Mouse (Mus musculus): ENCODE data around the gene Rpp25. TPM values are rescaled to one million over a fixed set of nuclear protein-coding genes. Genes with fewer than 3 reads are reported as not detected.

Rpp25 gene
- 17.8 and 20.5 TPM in 2 replicates for polyA plus RNA-seq (2021; fragmentation: Nextera tagmentation)
- long read RNA-seq, experiment 1, transcript Rpp25-201 (1 exons, 1,423 nt), result major isoform, 30 of 30 reads
- long read RNA-seq, experiment 1, partial matches to known transcripts, result 0 of 30 reads
- long read RNA-seq, experiment 1, other reads (novel, unspliced or antisense), result 0 of 30 reads
- long read RNA-seq, experiment 2, transcript Rpp25-201 (1 exons, 1,423 nt), result major isoform, 146 of 147 reads
- long read RNA-seq, experiment 2, partial matches to known transcripts, result 0 of 147 reads
- long read RNA-seq, experiment 2, other reads (novel, unspliced or antisense), result 1 of 147 reads

DNA sequence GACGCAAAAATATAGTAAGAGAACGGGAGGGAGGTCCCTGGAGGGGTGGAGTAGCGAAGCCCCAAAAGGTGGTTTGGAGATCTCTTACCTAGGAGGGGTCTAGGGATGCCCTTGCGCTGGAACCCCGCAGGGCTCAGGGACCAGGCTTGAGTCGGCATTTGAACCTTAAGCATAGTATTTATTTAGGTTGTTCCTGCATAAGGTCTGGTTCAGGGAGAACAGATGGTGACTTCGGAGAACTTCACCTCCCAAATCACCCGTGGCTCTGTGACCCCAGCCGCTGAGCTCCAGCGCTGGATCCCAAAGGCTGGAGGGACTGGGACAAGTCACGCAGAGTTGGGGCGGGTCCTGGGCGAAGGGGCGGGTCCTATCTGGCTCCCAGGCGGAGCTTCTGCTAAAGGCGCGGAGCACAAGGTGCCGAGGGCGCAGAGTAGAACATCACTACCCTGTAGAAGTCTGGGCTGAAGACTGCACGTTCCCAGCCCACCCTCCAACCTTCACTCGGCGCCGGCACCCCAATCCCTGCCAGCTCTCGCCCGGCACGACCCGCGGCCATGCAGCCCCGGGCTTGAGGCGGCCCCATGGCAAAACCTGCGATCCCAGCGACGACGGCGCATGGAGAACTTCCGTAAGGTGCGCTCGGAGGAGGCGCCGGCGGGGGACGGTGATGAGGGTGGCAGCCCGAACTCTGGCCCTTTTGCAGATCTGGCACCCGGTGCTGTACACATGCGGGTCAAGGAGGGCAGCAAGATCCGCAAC lies at the start of gene Rpp25:
Rpp25 (plus strand) TSS at position 405 of the 759 bp plus-strand sequence.

DNA sequence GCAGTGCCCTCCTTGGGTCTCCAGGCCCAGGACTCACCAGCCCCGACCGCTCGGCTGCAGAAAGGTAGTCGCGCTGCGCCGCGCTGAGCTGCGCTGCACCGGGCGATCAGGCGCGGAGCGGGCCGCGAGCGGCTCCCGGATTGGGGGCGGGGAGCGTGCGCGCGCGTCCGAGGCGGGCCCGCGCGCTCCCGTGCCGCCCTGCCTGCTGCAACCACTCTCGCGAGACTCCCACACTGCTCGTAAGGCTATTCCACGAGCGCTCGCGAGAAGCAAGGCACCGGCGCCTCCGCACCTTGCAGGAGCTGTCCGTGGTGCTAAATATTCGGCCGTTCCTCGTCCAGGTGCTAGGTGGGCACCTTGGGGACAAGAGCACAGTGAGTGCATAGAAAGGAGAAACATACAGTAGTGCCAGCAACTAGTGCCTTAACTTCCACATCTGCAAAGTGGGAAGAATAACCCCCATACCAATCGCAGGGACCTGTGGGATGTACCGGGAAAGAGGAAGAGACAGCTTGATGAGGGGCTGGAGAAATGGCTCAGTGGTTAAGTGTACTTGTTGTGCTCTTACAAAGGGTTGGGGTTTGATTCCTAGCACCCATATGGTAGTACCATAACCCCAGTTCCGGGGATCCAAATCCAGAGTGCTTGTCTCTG lies 35.8 kb upstream of the Rpp25 start, which contains the start of gene Scamp5:
Scamp5 (minus strand) TSS at position 165 of the 654 bp plus-strand sequence.

DNA sequence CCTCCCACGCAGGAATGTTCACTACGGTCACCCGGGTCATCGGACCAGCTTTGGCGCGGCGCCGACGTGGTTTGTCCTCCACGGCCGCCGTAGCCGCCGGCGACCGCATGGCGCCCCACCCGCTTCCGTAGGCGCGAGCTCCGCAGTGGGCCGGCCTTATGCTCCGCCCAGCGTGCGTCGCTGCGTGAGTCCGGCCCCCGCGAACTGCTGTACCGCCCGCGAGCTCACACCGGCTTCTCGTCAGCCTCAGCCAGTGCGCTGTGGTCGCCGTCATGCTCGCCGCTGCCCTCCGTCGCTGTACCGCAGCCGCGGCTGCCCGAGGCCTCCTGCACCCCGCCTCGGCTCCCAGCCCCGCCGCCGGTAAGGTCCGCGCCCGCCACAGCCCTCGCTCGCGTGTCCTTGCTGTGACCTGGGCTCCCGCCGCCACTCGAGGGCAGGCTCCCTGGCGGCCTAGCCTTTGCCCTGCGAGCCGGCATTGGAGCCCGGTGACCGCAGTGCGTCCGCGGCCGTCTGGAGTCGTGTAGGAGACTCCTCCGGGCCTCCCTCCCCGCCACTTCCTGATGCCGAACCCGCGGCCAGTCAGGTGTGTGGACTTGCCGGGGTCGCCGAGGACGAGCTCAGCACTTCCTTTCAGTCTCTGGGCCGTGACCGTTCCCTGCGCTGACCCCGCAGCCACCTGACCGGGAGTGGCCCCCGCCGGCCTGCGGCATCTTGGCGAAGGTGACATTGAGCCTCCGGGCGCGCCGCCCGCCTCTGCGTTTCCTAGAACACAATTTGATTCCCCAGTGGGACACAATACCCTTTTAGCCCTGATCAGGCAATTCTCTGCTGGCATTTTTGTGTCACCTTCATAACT lies 17.5 kb downstream of the Rpp25 start, which contains the start of gene Cox5a:
Cox5a (plus strand) TSS at position 219 of the 856 bp plus-strand sequence.

DNA sequence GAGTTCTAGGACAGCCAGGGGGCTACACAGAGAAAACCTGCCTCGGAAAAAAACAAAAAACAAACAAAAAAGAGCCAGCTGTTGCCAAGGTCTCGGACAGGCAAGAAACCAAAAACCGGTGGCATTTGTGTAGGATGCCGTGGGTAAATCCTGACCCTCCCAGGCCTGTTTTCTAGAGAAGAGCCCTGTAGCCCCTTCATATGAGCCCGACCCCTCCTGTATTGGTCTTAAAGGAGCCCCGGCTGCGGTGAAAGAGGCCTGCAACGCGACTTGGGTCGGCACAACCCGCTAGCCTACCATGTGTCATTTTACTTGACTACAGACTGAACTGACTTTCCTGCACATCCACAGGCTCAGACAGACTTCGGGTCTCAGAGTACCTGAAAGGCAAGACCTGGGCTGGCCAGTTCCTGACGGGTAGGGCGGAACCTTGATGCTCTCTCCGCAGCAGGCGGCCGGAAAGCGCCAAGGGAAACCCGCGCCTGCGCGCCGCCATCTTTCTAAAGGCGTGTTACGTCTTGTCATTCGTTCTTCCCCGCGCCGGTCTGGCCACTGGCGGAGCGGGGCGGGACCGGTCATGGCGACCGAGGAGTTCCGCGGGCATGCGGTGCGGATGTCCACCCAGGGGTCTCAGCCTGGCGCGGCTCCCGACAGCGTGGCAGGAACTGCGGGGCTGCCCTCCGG lies 33.4 kb downstream of the Rpp25 start, which contains the start of gene Fam219b:
Fam219b (plus strand) TSS at position 485 of the 684 bp plus-strand sequence.

DNA sequence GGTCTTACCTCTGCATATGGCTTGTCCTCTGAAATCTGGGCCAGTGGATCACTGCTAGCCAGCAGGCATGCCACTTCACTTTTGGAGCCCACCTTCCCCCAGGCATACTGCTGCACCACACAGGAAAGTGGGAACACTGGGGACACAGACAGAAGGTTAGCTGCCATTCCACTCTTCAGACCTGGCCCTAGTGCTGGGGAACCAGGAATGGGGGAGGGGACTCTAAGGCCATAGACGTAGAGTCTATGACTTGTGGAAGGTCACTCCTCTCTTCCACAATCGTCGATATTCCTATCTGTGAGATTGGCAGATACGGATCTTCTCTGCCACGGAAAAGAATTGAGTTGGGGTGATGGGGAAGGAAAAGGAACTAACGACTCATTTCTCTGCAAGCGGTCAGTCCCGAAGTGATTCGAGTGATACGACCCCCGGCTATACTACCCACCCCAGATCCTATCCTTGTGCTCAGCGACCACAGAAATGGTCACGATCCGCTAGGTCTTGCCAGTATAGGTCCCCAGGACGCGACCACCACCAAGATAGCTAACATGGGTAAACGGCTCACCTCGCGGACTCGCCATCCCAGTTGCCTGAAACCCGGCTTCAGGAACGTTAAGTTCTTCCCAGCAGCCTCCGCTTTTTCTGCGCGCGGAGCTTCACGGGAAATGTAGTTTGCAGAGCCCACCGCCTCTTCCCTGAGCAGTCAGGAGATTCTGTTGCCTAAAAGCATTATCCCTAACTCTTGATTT lies 48.5 kb downstream of the Rpp25 start, which contains the start of gene Mpi:
Mpi (minus strand) TSS at position 625 of the 749 bp plus-strand sequence.

Other genes starting within 250 kb of the Rpp25 start
- 6.9 and 7.8 TPM in 2 replicates for gene 1700017B05Rik, start 241.4 kb upstream of the Rpp25 start, polyA plus RNA-seq (2021; fragmentation: Nextera tagmentation)
- 16.6 and 17.1 TPM in 2 replicates for gene Ppcdc, start 63.9 kb upstream of the Rpp25 start, polyA plus RNA-seq (2021; fragmentation: Nextera tagmentation)
- gene Scamp5, start 36.0 kb upstream of the Rpp25 start, polyA plus RNA-seq (2021; fragmentation: Nextera tagmentation), result 200 and 265 TPM in 2 replicates
- gene Cox5a, start 17.2 kb downstream of the Rpp25 start, polyA plus RNA-seq (2021; fragmentation: Nextera tagmentation), result 1,316 and 1,331 TPM in 2 replicates
- gene Fam219b, start 33.5 kb downstream of the Rpp25 start, polyA plus RNA-seq (2021; fragmentation: Nextera tagmentation), result 9.8 and 11.6 TPM in 2 replicates
- gene Mpi, start 48.7 kb downstream of the Rpp25 start, polyA plus RNA-seq (2021; fragmentation: Nextera tagmentation), result 49.3 and 50.8 TPM in 2 replicates
- gene Scamp2, start 56.9 kb downstream of the Rpp25 start, polyA plus RNA-seq (2021; fragmentation: Nextera tagmentation), result 33.9 and 37.4 TPM in 2 replicates
- gene Ulk3, start 85.4 kb downstream of the Rpp25 start, polyA plus RNA-seq (2021; fragmentation: Nextera tagmentation), result 7.0 and 9.7 TPM in 2 replicates
- gene Cplx3, start 102.3 kb downstream of the Rpp25 start, polyA plus RNA-seq (2021; fragmentation: Nextera tagmentation), result 3.6 and 6.0 TPM in 2 replicates
- gene Lman1l, start 116.7 kb downstream of the Rpp25 start, polyA plus RNA-seq (2021; fragmentation: Nextera tagmentation), result not detected in 2 replicates
- gene Csk, start 149.6 kb downstream of the Rpp25 start, polyA plus RNA-seq (2021; fragmentation: Nextera tagmentation), result 3.8 and 4.6 TPM in 2 replicates
- gene Cyp1a2, start 179.7 kb downstream of the Rpp25 start, polyA plus RNA-seq (2021; fragmentation: Nextera tagmentation), result not detected in 2 replicates
- gene Cyp1a1, start 183.9 kb downstream of the Rpp25 start, polyA plus RNA-seq (2021; fragmentation: Nextera tagmentation), result 0.10 TPM in 1 of 2 replicates, not detected in the other
- gene Edc3, start 204.5 kb downstream of the Rpp25 start, polyA plus RNA-seq (2021; fragmentation: Nextera tagmentation), result 9.3 and 9.9 TPM in 2 replicates

Measured in layer of hippocampus, adult 6 months (tissue).